Mouse (Mus musculus) retina, postnatal 7 days (tissue): ENCODE measurements around the gene Galns.
"Not testable (repeated sequence)": the region's sequence is repeated elsewhere in the genome, so short reads cannot be mapped to it uniquely, and the experiment has no call there.

Experiments used
- DNase-seq: peaks from one replicate; pipeline ENCODE4 v3.0.0-alpha.2; 2012; ENCODE audit warnings: low read depth, low spot score

Gene Galns

GRCm38 (mm10) chr8:122593783-122594507, 17.3 kb downstream of the Galns start:
- no peak for DNase-seq

DNA sequence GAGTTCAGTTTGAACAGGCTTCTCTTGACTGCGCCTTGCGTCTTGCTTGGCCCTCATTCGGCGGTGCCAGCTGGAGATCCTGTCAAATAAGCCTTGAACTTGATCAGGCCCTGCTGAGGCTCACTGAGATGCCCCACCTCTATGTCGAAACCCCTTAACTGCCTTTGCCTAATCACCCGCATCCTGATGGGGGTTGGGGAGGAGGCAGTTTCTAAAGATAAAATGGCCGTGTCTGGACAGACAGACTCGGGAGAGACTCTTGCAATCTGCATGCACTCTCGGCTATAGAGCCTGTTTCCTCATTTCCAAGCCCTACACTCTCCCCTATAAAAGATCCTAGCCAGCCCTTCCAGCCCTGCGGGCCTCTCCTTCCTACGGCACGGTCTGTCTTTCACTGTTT, 18.0 kb downstream of the Galns start:
- DNase-seq: no peak

GRCm38 (mm10) chr8:122586749-122587148, 24.5 kb downstream of the Galns start:
- no peak for DNase-seq

- DNase-seq: no peak
Observed at GRCm38 (mm10) chr8:122586171-122586570, 25.1 kb downstream of the Galns start.

GRCm38 (mm10) chr8:122585411-122585891, 25.8 kb downstream of the Galns start:
- DNase-seq: no peak

DNA sequence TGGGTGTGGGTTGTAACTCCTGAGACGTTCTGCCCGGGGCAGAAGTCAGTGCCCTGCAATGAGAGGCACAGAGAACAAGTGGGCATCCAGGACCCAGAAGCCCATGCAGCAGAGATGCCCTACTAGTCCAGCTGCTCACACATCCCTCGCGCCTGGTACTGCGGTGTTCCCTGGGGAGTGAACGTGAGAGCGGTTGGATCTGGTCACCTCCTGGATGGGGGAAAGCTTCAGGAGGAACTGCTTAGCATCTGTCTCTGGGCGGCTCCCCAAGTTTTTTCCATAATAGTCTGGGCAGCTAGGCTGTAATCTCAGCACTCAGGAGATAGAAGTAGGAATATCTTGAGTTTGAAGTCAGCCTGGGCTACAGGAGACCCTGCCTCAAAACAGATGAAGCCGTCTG, 26.3 kb downstream of the Galns start:
- no peak for DNase-seq

GRCm38 (mm10) chr8:122580926-122581325, 30.3 kb downstream of the Galns start:
- DNase-seq: no peak

- no peak for DNase-seq
Observed at GRCm38 (mm10) chr8:122579196-122579595, 32.1 kb downstream of the Galns start.

DNA sequence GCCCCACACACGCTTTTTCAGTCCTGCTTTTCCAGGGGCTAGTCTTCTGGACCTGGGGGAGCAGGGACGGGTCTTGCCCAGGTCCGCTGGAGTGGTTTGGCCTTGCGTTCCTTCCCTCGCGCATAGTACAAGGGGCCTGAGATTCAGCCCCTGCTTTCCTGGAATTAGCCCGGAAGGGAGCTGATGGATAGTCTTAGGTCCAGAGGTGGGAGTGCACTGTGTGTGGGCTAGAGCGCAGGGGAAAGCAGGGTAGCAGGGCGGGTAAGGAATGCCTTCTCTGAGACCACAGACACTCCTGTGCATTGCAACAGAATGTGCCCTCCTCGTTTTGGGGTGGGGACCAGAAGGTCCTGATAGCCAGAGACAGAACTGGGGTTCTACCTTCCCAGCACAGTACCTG, 34.1 kb downstream of the Galns start:
- DNase-seq: no peak

- DNase-seq: peak; percentile 81
Observed at GRCm38 (mm10) chr8:122576648-122577022, 34.6 kb downstream of the Galns start, which contains the start of gene Aprt. Gene Aprt (minus strand): TSS chr8:122576909.

- DNase-seq: no peak
Observed at GRCm38 (mm10) chr8:122575735-122576647, 35.3 kb downstream of the Galns start.

DNA sequence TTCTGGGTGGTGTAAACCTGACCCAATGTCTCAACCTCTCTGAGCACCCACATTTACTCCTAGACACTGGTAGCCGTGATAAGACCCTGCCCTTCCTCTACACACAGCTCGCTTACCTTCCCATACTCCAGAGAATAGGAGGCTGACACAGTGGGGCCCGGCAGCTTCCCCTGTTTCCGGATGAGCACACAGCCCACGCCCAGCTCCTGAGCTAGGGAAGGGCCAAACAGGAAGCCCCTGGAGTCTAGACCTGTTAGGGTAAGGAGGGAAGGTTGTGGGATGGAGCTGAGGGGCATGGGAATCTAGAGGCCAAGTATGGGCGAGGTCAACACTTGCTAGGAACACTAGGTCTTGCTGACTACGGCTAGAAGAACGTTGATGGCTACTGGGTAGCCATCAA, 36.0 kb downstream of the Galns start:
- no peak for DNase-seq

DNA sequence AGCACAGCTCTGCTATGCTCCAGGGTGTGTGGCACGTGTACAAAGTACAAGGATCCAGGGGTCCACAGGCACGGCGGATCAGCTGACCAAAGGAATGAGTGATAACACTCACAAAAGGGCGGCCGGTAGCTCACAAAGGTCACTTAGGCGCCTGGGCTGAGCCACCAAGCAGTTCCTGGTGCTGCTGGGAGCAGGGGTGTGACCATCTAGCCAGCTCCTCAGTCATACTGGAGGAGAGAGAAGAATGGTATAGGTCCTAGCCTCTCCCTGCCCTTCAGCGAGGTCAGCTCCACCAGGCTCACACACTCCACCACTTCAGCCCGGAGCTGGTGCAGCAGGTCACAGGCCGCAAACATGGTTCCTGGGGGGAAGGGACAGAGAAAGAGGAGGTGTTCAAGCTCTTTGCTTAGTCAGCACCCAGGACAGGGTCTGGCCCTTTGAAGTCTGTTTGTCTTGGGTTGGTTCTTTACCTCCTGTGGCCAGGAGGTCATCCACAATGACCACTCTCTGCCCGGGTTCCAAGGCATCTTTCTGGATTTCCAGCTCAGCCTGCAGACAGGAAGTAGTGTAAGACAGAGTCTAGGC, 36.5 kb downstream of the Galns start:
- no peak for DNase-seq

DNA sequence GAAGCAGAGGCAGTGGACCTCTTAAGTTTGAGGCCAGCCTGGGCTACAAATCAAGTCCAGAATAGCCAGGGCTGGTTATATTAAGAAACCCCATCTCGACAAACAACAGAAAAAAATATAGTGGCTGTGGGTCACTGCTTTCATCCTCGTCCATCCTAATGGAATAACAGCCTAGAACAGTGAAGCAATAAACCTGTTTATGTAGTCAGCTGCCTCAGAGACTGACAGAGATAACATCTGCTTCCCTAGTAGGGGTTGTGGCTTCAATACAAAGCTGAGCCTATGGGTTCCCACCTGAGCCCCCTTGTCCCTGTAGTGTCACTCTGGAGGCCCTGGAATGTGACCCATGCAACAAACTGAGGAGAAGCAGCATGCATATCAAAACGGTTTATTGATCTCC, 37.0 kb downstream of the Galns start:
- DNase-seq: no peak

DNA sequence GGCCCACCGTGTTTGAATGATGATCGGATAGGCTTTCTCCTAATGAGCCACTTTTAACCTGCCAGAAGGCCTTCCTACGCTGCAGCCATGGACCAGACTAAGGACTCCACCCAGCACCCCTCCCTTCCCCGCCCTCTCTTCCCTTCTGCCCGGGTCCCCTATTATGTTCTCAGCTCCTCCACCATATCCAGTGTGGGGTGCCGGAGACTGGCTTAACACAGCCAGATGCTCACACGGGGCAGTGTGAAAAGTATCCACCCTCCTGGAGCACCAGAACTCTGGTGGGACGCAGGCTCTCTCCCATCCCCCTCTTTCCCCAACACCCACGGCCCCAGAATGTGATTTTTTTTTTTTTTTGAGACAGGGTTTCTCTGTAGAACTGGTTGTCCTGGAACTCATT, 37.7 kb downstream of the Galns start:
- DNase-seq: no peak

GRCm38 (mm10) chr8:122573176-122573575, 38.1 kb downstream of the Galns start:
- not testable (repeated sequence) for DNase-seq

- DNase-seq: no peak
Observed at GRCm38 (mm10) chr8:122572751-122573150, 38.5 kb downstream of the Galns start.

- DNase-seq: no peak
Observed at GRCm38 (mm10) chr8:122571750-122572267, 39.5 kb downstream of the Galns start.

DNA sequence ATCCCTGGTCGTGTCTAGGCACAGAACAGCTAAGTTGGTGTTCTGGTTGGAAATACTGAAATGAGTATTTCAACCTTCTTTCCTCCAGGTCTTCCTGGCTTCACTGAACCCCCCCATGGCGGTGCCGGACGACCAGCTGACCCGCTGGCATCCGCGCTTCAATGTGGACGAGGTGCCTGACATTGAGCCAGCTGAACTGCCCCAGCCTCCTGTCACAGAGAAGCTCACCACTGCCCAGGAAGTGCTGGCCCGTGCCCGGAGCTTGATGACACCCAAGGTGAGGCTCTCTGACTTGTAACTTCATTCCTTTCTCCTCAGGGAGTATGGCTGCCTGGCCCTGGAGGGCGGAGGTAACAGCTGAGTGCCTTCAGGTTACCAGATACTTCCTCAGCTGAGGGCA, 40.1 kb downstream of the Galns start:
- DNase-seq: no peak

DNA sequence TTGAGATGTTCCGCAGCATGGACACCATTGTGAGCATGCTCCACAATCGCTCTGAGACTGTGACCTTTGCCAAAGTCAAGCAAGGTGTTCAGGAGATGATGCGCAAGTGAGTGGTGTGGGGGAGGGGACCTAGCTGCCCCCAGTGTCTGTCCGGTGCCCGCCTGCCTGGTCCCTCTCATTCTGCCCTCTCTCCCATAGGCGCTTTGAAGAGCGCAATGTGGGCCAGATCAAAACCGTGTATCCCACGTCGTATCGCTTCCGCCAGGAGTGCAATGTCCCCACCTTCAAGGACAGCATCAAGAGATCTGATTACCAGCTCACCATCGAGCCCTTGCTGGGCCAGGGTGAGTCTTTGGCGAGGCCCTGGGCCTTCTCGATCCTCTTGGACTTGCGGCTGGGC, 41.3 kb downstream of the Galns start:
- no peak for DNase-seq

DNA sequence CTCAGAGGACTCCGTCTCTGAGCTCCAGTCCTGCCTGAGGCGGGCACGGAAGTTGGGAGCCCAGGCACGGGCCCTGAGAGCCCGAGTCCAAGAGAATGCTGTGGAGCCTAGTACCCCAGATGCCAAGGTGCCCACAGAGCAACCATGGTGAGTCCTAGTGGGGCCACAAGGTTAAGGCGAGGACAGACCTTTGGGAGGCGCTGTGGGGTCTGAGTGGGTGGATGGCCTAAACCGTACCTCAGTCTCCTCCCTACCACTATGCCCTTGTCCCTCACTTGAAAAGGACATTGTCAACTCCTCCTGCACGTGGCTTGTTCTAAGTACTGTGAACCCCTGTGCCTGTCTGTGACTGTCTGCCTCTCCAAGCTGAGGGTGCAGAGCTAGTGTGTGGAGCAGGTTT, 41.9 kb downstream of the Galns start:
- no peak for DNase-seq

DNA sequence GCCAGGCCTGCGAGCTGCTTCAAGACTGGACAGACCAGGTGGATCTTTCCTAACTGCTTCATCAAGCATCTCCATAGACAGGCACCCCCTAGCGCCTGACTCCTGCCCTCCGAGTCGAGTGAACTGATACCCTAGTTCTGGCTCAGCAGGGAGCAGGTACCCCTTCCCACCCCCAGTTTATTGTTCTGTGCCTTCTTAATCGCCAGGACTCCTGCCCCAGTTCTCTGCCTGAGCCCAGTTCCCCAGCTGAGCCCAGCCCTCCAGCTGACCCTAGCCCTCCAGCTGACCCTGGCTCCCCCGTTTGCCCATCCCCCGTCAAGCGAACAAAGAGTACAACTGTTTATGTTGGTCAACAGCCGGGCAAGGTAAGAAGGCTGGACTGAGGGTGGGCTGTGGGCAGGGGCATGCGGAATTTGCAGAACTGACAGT, 42.4 kb downstream of the Galns start:
- no peak for DNase-seq
